Mouse (Mus musculus) monocyte, adult 2 months (primary cell): Measurements from ENCODE around the gene Ets1.

Experiments
- DNase-seq, 2 experiments: peaks; one replicate each; pipeline ENCODE4 v3.0.0; 2022; ENCODE audit warnings: low spot score in 2 of 2, low read depth in 1 of 2

The Ets1 gene

DNA sequence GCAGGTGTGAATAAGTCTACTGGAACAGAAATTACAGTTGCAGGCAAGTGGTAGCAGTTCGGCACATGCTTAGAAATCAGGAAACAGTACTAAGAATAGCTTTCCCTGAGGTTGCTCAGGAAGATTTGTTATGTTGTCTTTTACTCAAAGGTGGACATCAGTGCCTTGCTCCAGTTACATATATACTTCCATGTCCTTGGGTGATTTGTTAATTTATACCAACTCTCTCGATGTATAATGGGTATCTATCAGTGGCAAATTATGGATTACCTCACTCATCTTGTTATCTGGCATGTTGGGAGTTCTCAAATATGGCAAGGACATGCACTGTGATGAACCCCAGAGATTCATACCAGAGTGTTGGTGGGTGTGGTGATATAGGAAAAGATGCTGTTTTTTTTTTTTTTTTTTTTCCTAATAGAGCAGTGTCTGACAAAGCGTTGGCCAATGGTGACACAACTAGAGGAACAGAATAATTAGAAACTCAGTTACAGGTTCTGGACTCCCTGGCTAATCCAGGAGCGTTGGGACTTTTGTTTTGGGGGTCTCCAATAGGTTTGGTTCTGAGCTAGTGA lies 59.0 kb downstream of the Ets1 start:
- DNase-seq = no peak

DNA sequence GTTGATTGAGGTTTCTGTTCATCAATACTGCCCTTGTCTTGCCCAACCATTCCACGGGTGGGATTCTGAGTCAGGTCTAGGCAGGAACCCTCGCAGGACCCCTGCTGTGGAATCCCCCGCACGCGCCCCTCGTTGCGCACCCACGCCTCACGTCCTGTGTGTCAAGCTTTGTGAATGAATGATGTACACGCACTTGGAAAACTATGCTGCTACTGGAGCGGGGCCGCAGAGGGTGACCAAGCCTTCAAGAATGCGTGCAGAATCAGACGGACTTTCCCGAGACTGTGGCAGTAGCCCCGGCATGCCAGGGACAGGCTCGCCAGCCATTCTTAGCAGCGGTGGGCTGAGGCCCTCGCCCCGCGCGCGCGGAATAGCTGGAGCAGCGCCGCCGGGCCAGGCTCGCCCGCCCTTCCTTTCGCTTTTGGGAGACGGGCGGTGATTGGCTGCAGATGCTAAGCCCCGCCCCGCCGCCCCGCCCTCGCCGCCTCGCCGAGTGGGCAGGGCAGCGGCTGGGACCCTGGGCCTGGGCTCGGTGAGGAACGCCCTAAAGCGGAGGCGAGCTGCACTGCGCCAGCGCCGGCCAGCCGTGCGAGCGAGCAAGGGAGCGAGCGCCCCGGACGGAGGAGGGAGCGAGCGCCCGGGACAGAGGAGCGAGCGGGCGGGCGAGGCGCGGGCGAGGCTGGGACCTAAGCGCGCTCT lies 59.6 kb downstream of the Ets1 start:
- DNase-seq = peak; percentile 75 to 89

DNA sequence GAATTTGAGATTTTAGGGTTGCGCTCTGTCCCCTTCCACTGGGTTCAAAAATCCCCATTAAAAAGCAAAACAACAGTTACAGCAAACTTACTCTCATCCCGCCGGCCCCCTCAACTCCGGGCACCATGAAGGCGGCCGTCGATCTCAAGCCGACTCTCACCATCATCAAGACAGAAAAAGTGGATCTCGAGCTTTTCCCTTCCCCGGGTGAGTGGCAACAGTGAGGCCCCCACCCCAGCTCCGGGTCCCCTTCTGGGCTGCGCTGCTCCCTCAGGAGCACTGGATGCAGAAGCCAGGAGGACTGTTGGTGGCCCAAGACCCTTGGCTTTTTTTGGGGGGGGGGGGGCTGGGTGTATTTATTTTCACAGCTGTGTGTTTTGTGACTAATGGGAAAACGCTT lies 60.2 kb downstream of the Ets1 start:
- no peak for DNase-seq

DNA sequence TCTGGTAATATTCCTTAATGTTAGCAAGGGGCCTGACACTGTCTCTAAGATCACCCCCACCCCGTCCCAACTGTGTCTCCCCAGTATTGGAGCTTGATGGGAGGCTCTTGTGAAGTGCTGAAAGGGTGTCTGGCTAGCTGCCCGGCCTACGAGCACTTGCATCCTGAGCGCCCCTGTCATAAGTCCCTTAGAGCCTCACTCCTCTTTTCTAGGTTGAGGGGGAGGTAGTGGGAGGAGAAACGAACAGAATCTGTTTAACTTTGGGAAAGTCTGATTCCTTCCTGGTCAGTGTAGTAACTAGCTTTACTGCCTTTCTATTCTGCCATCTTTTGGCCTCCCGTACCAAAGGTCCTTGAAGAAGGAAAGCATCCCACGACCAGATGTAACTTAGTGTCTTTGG lies 60.7 kb downstream of the Ets1 start:
- DNase-seq = no peak

DNA sequence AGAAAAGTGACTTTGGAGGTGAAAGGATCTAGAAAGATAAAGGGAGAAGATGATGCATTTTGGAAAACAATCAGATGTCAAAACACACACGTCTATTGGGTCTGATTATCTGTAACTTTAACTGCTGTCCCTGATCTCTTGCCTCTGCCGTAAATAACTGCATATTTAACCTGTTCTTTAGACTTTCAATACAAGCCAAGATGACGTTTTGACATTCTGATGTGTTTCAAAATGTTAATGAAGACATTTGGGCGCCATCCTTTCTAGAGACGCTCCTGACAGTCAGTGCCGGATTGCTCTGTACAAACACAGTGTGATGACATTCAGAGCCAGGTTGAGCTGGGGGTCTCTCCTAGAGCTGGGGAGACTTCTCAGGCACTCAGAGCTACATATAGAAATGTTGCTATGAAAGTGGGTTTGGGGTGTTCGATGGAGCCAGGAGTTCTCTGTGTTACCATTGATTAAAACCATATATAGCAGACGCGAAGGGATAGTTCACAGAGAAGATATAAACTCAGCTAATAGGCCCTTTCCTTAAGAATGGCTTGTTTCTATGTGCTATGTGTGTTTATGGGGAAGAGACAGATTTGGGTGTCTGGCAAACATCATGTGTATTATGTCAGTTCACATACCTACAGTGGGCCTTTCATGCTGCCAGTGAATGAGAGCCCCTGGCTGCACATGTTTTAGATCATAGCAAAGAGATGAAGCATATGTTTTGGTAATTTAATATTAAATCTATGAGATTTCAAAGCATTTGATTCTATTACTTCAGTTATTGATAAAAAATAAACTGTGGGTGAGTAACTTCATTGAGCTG lies 61.5 kb downstream of the Ets1 start:
- DNase-seq = no peak

DNA sequence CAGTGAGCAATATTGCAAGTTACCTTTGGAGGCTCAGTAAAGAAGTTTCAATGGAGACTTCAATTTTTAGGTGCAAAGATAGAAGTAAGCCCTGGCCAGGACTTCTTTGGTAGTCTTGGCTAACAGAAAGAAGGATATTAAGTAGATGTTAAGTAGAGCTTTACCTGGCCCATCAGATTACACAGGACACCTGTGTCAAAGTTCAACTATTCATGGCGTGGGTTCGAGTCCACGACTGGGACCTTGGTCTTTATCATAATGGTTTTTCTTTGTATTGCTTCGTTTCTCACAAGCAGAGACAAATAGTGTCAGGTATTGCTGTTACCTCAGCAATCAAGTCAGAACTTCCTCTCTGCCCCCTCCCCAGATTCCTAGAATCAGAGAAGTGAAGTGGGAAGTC lies 62.7 kb downstream of the Ets1 start:
- no peak for DNase-seq

DNA sequence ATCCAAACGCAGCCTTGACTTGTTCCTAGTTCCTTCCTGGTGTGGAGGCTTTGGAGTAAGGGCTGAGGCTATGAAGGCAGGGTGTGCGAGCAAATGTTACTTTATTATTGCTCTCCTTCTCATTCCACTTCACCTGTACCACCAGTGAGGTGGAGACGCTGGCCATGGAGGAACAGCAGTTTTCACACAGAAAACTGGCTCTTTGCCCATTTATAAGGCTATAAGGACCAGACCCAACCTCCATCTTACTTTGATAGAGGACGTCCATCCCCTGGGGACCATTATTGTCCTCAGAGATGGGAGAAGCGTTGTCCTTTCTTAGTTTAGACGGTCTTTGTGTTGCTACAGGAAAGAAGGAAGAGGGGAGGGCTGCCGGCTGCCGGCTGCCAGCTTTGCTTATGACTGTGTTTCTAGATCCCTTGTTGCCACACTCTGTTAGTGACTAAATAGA lies 63.4 kb downstream of the Ets1 start:
- DNase-seq = no peak

DNA sequence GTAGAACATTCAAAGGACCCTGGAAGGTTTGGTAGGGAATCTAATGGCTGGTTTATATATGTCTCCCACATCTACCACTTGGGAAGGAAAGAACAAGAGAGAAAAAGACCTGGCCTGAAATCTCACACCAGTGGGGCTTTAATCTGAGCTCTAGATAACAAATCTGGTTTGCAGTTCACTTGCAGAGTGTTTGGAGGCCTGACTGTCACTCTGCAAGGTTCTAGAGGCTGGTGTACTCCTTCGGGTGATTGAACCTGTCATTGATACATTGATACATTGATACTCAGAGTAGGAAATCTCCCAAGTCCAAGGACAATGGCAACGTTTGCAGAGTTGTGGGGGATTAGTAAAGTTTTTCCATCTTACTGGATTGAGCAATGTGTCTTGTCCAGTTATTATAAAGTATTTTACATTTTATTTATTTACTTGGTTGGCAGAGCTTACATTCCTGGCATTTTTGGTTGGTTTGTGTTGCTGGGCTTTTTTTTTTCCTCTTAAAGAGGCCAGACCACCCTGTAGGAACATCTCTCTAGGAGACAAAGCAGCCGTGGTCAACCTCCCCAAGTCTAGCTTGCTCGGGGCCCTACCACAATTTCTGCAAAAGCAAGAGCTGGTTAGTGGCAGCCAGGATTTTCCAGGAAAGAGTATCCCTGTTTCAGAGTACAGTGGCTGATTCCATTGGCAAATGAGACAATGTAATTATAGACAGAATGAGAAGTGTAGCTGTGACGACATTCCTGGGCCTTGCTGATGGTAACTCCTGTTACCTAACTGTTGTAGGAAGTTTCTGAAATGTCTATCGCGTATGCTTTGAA lies 64.3 kb downstream of the Ets1 start:
- DNase-seq = no peak

DNA sequence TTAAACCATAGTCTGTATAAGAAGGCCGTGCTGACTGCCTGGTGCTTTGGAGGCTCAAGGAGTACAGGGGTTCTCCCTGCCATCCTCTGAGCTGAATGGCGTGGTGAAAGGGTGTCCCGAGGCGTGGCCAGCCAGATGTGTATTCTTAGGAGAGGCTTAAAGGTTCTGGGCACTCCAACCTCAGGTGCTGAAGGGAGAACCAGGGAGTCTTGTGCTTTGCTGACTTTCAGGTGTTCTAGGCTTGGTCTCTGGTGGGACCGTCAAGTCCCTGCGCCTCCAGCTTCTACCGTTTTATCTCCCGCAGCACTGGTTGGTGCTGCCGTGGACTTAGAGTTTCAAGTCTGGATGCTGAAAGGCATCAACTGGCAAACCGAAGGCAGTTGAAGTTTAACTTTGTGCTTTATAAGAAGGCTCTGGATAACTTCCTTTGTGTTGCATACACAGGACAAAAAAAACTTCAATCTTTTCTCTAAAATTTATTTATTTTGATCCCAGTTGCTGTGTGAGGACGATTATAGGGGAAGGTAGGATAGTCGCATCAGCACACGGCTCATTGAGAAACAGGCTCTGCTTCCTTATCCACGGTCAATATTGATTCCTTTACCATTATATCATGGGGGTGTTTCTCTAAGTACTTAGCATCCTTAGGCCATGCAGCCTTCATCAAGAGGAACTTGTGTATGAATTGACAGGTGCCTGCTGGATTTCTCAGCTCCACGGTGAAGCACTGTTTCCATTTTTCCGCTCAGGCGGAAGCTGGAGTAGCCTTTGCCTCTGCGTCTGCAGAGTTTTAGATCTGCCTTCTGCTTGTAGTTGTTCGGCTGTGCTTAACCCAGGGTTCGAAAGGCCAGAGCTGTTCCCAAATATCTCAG lies 65.3 kb downstream of the Ets1 start:
- DNase-seq = no peak

DNA sequence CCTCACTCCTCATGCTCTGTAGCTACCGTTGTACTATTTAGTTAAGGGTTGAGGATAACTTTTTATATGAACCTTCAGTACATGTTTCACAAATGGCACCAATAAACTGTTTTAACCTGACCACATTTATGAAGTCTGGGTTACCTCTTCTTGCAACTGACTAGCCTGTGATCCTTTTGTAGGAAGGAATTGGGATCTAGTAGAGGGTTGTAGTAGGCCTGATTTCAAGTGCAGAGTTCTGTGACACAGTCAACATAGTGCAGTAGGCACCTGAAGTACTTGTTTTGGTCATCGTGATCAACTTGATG lies 65.9 kb downstream of the Ets1 start:
- no peak for DNase-seq

DNA sequence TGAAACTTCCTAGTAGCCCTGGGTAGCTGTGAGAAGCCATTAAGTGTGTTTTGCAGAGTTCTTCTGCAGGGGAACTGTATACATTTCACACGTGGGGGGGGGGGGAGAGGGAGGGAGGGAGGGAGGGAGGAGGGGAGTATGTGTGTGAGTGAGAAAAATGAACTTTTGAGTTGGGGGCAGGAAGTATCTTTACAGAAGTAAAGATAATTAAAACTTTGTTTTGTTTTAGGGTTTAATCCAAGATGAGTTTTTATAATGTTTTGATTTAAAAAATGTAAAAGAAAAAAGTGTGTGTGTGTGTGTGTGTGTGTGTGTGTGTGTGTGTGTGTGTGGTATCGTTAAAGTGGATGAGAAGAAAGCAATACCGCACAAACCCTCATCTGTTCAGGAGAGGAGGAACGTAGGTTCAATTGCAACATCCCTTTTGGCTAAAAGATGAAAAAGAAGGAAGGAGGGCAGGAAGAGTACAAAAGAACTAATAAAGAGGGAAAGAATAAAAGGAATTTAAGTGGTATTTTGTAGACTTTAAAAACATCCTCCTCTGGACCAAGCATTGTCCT lies 66.9 kb downstream of the Ets1 start:
- no peak for DNase-seq

DNA sequence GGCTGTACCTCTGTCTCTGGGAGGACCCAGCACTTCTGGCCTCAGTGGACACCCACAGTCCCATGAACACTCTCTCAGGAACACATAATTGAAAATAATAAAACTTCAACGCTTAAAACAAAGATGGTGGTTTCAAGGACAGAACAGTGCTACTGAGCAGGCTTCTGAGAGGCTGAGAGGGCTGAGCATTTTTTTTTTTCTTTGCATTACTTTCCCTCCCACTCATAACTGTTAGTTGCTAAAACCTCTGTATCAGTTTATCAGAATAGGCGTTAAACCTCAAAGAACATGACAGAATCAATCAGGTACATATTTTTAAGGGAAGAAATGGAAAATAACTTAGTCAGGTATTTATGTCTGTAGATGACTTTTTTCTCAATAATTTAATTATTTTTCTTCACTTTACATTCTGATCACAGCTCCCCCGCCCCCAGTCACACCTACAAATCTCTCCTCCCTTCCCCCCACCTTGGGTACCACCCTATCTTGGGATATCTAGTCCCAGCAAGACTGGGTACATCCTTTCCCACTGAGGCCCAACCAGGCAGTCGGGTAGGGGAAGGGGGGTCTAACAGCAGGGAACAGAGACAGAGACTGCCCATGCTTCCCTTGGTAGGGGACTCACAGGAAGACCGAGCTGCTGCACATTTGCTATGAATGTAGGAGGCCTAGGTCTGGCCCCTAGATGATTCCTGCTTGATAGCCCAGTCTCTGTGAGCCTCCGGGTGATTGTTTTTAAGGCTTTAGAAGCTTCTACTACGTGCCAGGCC lies 68.1 kb downstream of the Ets1 start:
- no peak for DNase-seq

DNA sequence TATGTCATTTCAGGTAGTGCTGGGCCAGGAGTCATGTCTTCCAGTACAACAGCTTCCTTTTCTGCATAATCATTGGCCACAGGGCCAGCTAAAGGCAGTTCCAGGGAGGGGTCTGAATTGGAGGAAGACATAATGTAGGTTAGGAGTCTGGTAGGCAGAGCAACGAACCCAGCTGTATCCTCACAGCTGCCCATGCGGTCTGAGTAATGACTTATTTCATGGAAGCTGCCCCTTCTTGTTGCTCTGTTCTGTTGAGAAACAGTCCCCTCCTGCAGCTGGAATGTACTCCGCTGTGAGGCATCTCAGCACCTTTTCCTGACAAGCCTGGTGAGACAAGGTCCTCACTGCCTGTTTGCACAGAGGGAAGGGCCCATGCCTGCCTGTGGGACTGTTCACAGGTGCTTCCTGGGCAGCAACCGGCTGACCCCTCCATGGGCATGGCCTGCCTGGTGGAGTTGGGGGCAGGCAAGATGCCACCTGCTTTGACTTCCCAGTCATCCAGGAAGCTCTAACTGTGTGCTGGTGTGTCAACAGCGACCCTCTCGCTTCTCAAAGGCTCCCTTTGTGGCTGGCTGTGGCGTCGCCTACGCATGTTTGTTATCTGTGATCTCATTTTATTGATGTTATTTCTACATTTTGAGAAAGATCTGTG lies 69.9 kb downstream of the Ets1 start:
- DNase-seq = no peak

DNA sequence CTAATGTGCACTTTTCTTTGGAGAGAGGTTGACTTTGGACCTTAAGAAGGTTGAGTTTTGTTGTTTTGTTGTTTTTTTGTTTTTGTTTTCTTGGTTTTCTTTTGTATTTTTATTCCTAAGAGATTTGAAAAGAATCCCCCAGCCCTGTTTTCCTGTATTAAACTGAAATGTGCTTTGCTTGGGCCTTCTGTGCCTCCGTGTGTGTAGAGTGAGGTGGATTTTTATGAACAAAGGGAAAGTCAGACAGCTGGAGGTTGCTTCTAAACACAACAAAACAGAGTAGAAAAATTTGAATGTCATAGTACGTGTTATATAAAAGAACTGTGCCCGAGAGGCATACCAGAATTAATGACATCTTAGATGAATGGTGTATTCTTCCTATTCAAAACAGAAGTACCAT lies 71.4 kb downstream of the Ets1 start:
- DNase-seq = no peak

DNA sequence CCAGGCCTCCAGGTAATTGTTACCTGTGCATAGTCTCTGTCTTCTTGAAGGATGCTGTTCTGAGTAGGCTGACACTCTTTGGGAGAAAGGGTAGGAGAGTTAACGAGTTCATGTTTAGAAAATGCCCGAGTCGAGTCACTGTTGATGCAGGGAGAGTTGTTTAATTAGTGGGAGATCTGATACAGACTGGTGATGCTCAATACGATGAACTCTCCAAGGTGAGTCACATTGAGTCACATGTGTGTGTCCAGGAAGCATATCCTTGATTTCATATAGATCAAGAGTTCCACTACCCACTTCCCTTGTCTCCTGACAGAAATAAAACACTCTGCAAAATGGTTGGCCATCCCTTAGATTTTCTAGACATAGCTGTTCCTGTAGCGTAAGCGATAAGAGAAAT lies 72.5 kb downstream of the Ets1 start:
- no peak for DNase-seq

DNA sequence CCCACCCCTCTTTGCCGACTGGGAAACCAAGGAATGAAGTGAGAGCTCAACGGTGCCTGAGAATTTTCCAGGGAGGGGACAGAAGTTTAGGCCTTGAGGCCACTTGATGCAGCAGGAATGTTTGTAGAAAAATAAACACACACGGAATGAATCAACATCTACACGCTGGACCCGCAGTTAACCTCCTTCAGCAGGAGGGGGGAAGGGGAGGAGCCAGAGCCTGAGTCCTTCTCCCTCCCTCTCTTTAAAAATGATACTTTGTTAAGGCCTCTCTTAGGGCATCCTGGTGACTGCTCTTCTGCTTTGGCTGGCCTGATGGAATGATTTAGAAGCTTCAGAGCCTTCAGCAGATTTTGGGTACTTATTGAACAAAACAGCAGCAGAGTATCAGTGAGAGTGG lies 73.3 kb downstream of the Ets1 start:
- no peak for DNase-seq

DNA sequence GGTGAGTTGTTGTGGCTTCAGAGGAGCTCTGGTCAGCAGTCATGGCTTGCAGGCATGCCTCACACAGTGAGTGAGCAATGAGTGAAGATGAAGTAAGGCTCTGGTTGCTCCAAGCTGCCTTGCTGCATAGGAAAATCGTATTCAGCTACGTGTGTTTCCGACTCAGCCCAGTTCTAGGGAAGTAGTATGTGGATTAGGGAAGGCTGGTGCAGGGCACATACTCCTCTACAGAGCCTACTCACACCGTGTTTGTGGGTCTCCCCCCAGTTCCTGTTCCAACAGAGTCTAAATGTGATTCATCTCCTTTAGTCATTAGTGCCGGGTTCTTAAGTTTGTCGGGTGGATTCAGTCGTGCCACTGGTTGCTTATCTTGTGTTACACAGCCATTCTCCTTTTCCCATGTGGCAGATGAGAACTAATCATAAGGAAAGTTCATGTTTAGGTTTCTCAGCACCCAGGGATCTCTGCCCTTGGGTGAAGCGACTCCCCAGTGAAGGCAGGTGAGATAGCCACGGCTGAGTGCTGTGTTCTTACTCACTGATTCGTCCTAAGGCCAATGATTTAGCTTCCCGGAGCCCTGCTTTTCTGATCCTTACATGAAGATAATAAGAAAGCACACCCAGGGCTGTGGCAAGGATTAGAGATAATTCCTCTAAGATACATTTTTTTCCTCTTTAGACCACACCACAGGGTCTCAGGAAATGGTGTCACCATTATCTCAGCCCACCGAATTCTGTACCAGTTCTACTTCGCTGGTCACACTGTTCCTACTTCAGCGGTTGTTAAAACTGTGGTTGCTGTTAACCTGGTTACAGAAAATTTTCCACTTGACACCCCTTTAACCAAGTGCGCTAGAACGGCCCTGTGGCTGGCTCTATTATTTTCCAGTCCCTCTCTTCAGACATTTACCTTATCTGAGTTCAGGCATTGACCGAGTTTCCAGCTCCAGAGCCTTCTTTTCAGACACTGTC lies 74.0 kb downstream of the Ets1 start:
- no peak for DNase-seq
